Mouse (Mus musculus): ENCODE measurements at regions not wholly inside any gene's neighbourhood (a gene's known extent, or its start where the extent isn't known, plus 50 kb on each side); places are given as distances from the start of the nearest gene placed in this dataset.

GRCm38 (mm10) chr15:59760490-59760889 is 255.9 kb downstream of the 4933412E24Rik start:
- Histone ChIP-seq H3K4me1 (ENCODE audit: control insufficient read depth, insufficient read depth, low read length) (no peaks in the 10 kb centered on the region; the same call in 1 of the 2 replicates), H3K9ac (ENCODE audit: low read depth, low read length) (no peak overlapping the region), H3K36me3 (ENCODE audit: control insufficient read depth, insufficient read depth, low read length) (no peaks in the 10 kb centered on the region), H3K4me2 (ENCODE audit: low read depth, low read length) (no peak overlapping the region), H3K27ac (ENCODE audit: low read length) (peak overlapping the region; percentile 70), H3K9me3 (ENCODE audit: control insufficient read depth, low read length) (no peaks in the 10 kb centered on the region), H3K27me3 (replicated peaks; ENCODE audit: control insufficient read depth, insufficient read depth, low read length) (no peaks in the 10 kb centered on the region), H3K4me3 (ENCODE audit: low read length) (no peak overlapping the region)
- ATAC-seq = no peak
- WGBS = 89% methylated on average over 5 of the region's 5 CpGs

GRCm38 (mm10) chr15:59759566-59759965 is 256.8 kb downstream of the 4933412E24Rik start:
- ATAC-seq = peak; percentile 92
- Histone ChIP-seq H3K9me3 (ENCODE audit: control insufficient read depth, low read length) (no peaks in the 10 kb centered on the region), H3K27ac (ENCODE audit: low read length) (peak overlapping the region; percentile 70), H3K9ac (ENCODE audit: low read depth, low read length) (0 out of 2 replicates have a peak overlapping the region, but pooled peaks have one; percentile 30), H3K36me3 (ENCODE audit: control insufficient read depth, insufficient read depth, low read length) (no peaks in the 10 kb centered on the region), H3K27me3 (replicated peaks; ENCODE audit: control insufficient read depth, insufficient read depth, low read length) (no peaks in the 10 kb centered on the region), H3K4me1 (ENCODE audit: control insufficient read depth, insufficient read depth, low read length) (no peaks in the 10 kb centered on the region; the same call in 1 of the 2 replicates), H3K4me2 (ENCODE audit: low read depth, low read length) (no peak overlapping the region), H3K4me3 (ENCODE audit: low read length) (no peak overlapping the region)
- 22% methylated on average over 4 of the region's 4 CpGs for WGBS

GRCm38 (mm10) chr15:59758971-59759370 is 257.4 kb downstream of the 4933412E24Rik start:
- H3K27me3 ChIP-seq (replicated peaks; ENCODE audit: control insufficient read depth, insufficient read depth, low read length) = no peaks in the 10 kb centered on the region

GRCm38 (mm10) chr15:59756141-59756540 is 260.3 kb downstream of the 4933412E24Rik start:
- ATAC-seq = no peak
- Histone ChIP-seq H3K9me3 (ENCODE audit: control insufficient read depth, low read length) (no peaks in the 10 kb centered on the region), H3K27ac (ENCODE audit: low read length) (no peak overlapping the region), H3K4me3 (ENCODE audit: low read length) (no peak overlapping the region), H3K9ac (ENCODE audit: low read depth, low read length) (no peak overlapping the region), H3K4me2 (ENCODE audit: low read depth, low read length) (no peak overlapping the region), H3K27me3 (replicated peaks; ENCODE audit: control insufficient read depth, insufficient read depth, low read length) (no peaks in the 10 kb centered on the region), H3K36me3 (ENCODE audit: control insufficient read depth, insufficient read depth, low read length) (no peaks in the 10 kb centered on the region), H3K4me1 (ENCODE audit: control insufficient read depth, insufficient read depth, low read length) (no peaks in the 10 kb centered on the region; the same call in 1 of the 2 replicates)
- WGBS = 52% methylated on average over 6 of the region's 6 CpGs

More at GRCm38 (mm10) chr15:59758971-59759370, 257.4 kb downstream of the 4933412E24Rik start:
- H3K9ac ChIP-seq (ENCODE audit: low read depth, low read length) = no peak overlapping the region
- no peak overlapping the region for H3K4me2 ChIP-seq (ENCODE audit: low read depth, low read length)
- H3K27ac ChIP-seq (ENCODE audit: low read length) = no peak overlapping the region
- H3K4me3 ChIP-seq (ENCODE audit: low read length) = no peak overlapping the region
- no peaks in the 10 kb centered on the region; the same call in 1 of the 2 replicates for H3K4me1 ChIP-seq (ENCODE audit: control insufficient read depth, insufficient read depth, low read length)
- H3K9me3 ChIP-seq (ENCODE audit: control insufficient read depth, low read length) = no peaks in the 10 kb centered on the region
- H3K36me3 ChIP-seq (ENCODE audit: control insufficient read depth, insufficient read depth, low read length) = no peaks in the 10 kb centered on the region
- ATAC-seq = no peak
- 64% methylated on average over 2 of the region's 2 CpGs for WGBS

- Histone ChIP-seq H3K9ac (ENCODE audit: low read depth, low read length) (no peak overlapping the region), H3K4me2 (ENCODE audit: low read depth, low read length) (peak overlapping the region; percentile 40)
- 49% methylated on average over 13 of the region's 13 CpGs for WGBS
These were observed 261.5 kb downstream of the 4933412E24Rik start for GRCm38 (mm10) chr15:59754906-59755305.

GRCm38 (mm10) chr15:59752277-59752676 is 264.1 kb downstream of the 4933412E24Rik start:
- Histone ChIP-seq H3K4me2 (ENCODE audit: low read depth, low read length) (no peak overlapping the region), H3K4me3 (ENCODE audit: low read length) (no peak overlapping the region), H3K27ac (ENCODE audit: low read length) (no peak overlapping the region), H3K27me3 (replicated peaks; ENCODE audit: control insufficient read depth, insufficient read depth, low read length) (no peaks in the 10 kb centered on the region), H3K36me3 (ENCODE audit: control insufficient read depth, insufficient read depth, low read length) (no peaks in the 10 kb centered on the region), H3K9ac (ENCODE audit: low read depth, low read length) (no peak overlapping the region), H3K4me1 (ENCODE audit: control insufficient read depth, insufficient read depth, low read length) (no peaks in the 10 kb centered on the region), H3K9me3 (ENCODE audit: control insufficient read depth, low read length) (no peaks in the 10 kb centered on the region)
- ATAC-seq = no peak
- 95% methylated on average over 1 of the region's 1 CpGs for WGBS

More at GRCm38 (mm10) chr15:59754906-59755305, 261.5 kb downstream of the 4933412E24Rik start:
- no peaks in the 10 kb centered on the region for H3K36me3 ChIP-seq (ENCODE audit: control insufficient read depth, insufficient read depth, low read length)
- H3K4me1 ChIP-seq (ENCODE audit: control insufficient read depth, insufficient read depth, low read length) = no peaks in the 10 kb centered on the region; the same call in 1 of the 2 replicates
- no peak for ATAC-seq
- H3K27ac ChIP-seq (ENCODE audit: low read length) = no peak overlapping the region
- peak overlapping the region; percentile 13; the same call in 1 of the 2 replicates for H3K4me3 ChIP-seq (ENCODE audit: low read length)
- H3K9me3 ChIP-seq (ENCODE audit: control insufficient read depth, low read length) = no peaks in the 10 kb centered on the region
- no peaks in the 10 kb centered on the region for H3K27me3 ChIP-seq (replicated peaks; ENCODE audit: control insufficient read depth, insufficient read depth, low read length)

- ATAC-seq = no peak
- WGBS = 78% methylated on average over 9 of the region's 9 CpGs
- H3K4me1 ChIP-seq (ENCODE audit: control insufficient read depth, insufficient read depth, low read length) = peaks cover 4% of the 10 kb centered on the region; the same call in 1 of the 2 replicates
These were observed 270.1 kb downstream of the 4933412E24Rik start for GRCm38 (mm10) chr15:59746290-59746689.

GRCm38 (mm10) chr15:59744411-59744931 is 271.9 kb downstream of the 4933412E24Rik start:
- no peaks in the 10 kb centered on the region for H3K9me3 ChIP-seq (ENCODE audit: control insufficient read depth, low read length)
- peaks cover 4% of the 10 kb centered on the region; the same call in 1 of the 2 replicates for H3K4me1 ChIP-seq (ENCODE audit: control insufficient read depth, insufficient read depth, low read length)
- ATAC-seq = no peak
- WGBS = 65% methylated on average over 5 of the region's 5 CpGs
- H3K4me2 ChIP-seq (ENCODE audit: low read depth, low read length) = no peak overlapping the region
- no peaks in the 10 kb centered on the region for H3K36me3 ChIP-seq (ENCODE audit: control insufficient read depth, insufficient read depth, low read length)
- no peak overlapping the region for H3K9ac ChIP-seq (ENCODE audit: low read depth, low read length)
- no peak overlapping the region for H3K27ac ChIP-seq (ENCODE audit: low read length)
- no peaks in the 10 kb centered on the region for H3K27me3 ChIP-seq (replicated peaks; ENCODE audit: control insufficient read depth, insufficient read depth, low read length)
- no peak overlapping the region for H3K4me3 ChIP-seq (ENCODE audit: low read length)

More at GRCm38 (mm10) chr15:59746290-59746689, 270.1 kb downstream of the 4933412E24Rik start:
- Histone ChIP-seq H3K9ac (ENCODE audit: low read depth, low read length) (no peak overlapping the region), H3K36me3 (ENCODE audit: control insufficient read depth, insufficient read depth, low read length) (no peaks in the 10 kb centered on the region), H3K9me3 (ENCODE audit: control insufficient read depth, low read length) (no peaks in the 10 kb centered on the region), H3K27me3 (replicated peaks; ENCODE audit: control insufficient read depth, insufficient read depth, low read length) (no peaks in the 10 kb centered on the region), H3K27ac (ENCODE audit: low read length) (no peak overlapping the region), H3K4me2 (ENCODE audit: low read depth, low read length) (no peak overlapping the region), H3K4me3 (ENCODE audit: low read length) (no peak overlapping the region)

GRCm38 (mm10) chr15:59739197-59739596 is 277.2 kb downstream of the 4933412E24Rik start:
- no peak overlapping the region for H3K4me2 ChIP-seq (ENCODE audit: low read depth, low read length)
- 82% methylated on average over 5 of the region's 5 CpGs for WGBS

More at GRCm38 (mm10) chr15:59739197-59739596, 277.2 kb downstream of the 4933412E24Rik start:
- Histone ChIP-seq H3K4me1 (ENCODE audit: control insufficient read depth, insufficient read depth, low read length) (peaks cover 1% of the 10 kb centered on the region; the same call in 1 of the 2 replicates), H3K27ac (ENCODE audit: low read length) (no peak overlapping the region), H3K9ac (ENCODE audit: low read depth, low read length) (no peak overlapping the region), H3K4me3 (ENCODE audit: low read length) (no peak overlapping the region), H3K36me3 (ENCODE audit: control insufficient read depth, insufficient read depth, low read length) (no peaks in the 10 kb centered on the region), H3K9me3 (ENCODE audit: control insufficient read depth, low read length) (peaks cover 3% of the 10 kb centered on the region; the same call in 1 of the 2 replicates), H3K27me3 (replicated peaks; ENCODE audit: control insufficient read depth, insufficient read depth, low read length) (no peaks in the 10 kb centered on the region)
- ATAC-seq = no peak

Data from intestine, embryonic 16.5 days (tissue).